Mouse (Mus musculus) bone marrow, adult 2 months (tissue): ENCODE measurements around the gene Phospho1.

Experiments used
- CTCF ChIP-seq: fragments of 200-500 bp; IDR thresholded peaks from 2 replicates; pipeline ENCODE4 v1.5.1; 2011; ENCODE audit warnings: low read length, control low read depth; ENCODE audit not compliant: control insufficient read depth, insufficient read depth
- POLR2A ChIP-seq: fragments of 200-500 bp; IDR thresholded peaks from 2 replicates; pipeline ENCODE4 v1.6.1; 2011; ENCODE audit warnings: low read depth, mild to moderate bottlenecking, control low read depth, low read length, borderline replicate concordance; ENCODE audit not compliant: control insufficient read depth

DNA sequence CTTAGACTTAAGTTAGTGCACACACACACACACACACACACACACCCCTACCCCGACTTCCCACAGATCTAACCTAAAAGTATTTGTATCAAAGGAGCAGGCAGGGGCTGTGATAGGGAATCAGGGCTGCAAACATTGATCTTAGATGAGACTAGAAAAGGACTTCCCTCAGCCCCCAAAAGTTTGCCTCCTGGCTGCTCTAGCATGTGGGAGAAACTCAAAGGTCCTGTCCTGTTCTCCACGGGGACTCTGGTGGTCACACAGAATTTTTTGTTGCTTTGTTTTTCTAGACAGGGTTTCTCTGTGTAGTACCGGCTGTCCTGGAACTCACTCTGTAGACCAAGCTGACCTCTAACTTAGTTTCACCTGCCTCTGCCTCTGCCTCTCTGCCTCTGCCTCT is 1.3 kb downstream of the Phospho1 start:
- no peak for TF ChIP-seq CTCF
- TF ChIP-seq POLR2A = no peak
